32 mouse cellular contexts compared by ENCODE assay signal in the genomic region with DNA sequence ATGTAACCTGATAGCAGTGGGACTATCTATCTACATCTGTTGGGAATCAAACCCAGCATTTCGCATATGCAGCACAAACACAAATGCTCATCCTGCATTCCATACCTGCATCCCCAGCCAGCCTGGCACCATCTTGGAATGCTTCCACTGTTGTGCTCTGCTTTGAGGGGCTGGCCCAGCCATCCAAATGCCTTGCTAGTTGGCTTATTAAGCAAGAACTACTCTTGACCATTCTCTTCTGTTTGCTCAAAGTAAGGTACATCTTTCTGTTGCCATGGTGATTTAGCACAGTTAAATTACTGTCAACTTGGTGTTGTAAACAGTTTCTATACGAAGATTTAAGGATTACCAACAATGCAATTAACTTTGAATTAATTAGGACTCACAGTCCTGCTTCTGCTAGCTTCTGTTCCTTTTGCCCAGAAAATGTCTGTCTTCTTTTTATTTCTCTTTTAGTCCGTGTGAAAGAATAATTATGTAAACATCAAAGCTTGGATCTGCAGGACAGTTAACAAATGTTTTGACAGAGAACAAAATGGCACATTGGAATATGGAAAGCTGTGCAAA.
A peak's percentile ranks its signal among the peaks of the same experiment; 100 is the strongest.
DNase-seq lines count a peak whose midpoint lies in the region; ATAC-seq and TF ChIP-seq lines count a peak whose summit lies in the region.
"Had no signal": no experiment of that assay in that cellular context is flagged by ENCODE, and none has a peak within 500 bp of the region (broad histone marks: within the 10 kb centered on the region; RNA-seq: fewer than 3 reads in every experiment).

No protein-coding gene starts in this region.

- DNase-seq in frontal cortex, postnatal 10 days (ENCODE audit: low spot score in 2 of 2): no peak
- DNase-seq in left cerebral cortex, postnatal 25 days (ENCODE audit: low spot score in 2 of 2): peak; percentile 3 to 8
- no peak for DNase-seq in left cerebral cortex, postnatal 4 days
- peak; percentile 86 for DNase-seq in brain, embryonic 14.5 days (ENCODE audit: low read depth)
- DNase-seq in lung, adult 18-20 months: no peak
- no peak for DNase-seq in c-Kit-positive CD71-positive TER-119-positive erythroid progenitor cells, embryonic 14.5 days (ENCODE audit: low spot score)
- DNase-seq: adrenal gland, postnatal 10 days; cerebellum, adult 2 months; cerebellum, postnatal 14 days; gastrocnemius, adult 2 months; gastrocnemius, postnatal 36 days; heart, adult 2 months; heart, postnatal 4 days; kidney, adult 11 months; kidney, postnatal 25 days; liver, postnatal 0 days; lung, postnatal 4 days; spleen, adult 18-20 months; thymus, adult 2 months; thymus, postnatal 36 days had no signal

- no peaks in the 10 kb centered on the region for H3K36me3 ChIP-seq in forebrain, embryonic 16.5 days (ENCODE audit: control insufficient read depth, insufficient read depth)
- H3K36me3 ChIP-seq: heart, embryonic 12.5 days; kidney, embryonic 15.5 days; liver, embryonic 12.5 days; midbrain, embryonic 15.5 days; neural tube, embryonic 15.5 days had no signal

- no peaks in the 10 kb centered on the region for H3K9me3 ChIP-seq in forebrain, embryonic 16.5 days (ENCODE audit: control insufficient read depth, low read length)
- H3K9me3 ChIP-seq: heart, embryonic 12.5 days; kidney, embryonic 15.5 days; liver, embryonic 12.5 days; midbrain, embryonic 15.5 days; neural tube, embryonic 15.5 days had no signal

- 23% methylated on average over 3 of the region's 3 CpGs for WGBS in forebrain, embryonic 16.5 days

- peaks cover 4% of the 10 kb centered on the region; the same call in 1 of the 2 replicates for H3K27me3 ChIP-seq in forebrain, embryonic 16.5 days (replicated peaks; ENCODE audit: control insufficient read depth, insufficient read depth, low read length)
- H3K27me3 ChIP-seq: heart, embryonic 12.5 days; kidney, embryonic 15.5 days; liver, embryonic 12.5 days; midbrain, embryonic 15.5 days; neural tube, embryonic 15.5 days; Patski had no signal

- peaks cover 3% of the 10 kb centered on the region; the same call in 1 of the 2 replicates for H3K4me1 ChIP-seq in forebrain, embryonic 16.5 days (replicated peaks; ENCODE audit: control insufficient read depth, insufficient read depth, low read length)
- H3K4me1 ChIP-seq: heart, embryonic 12.5 days; kidney, embryonic 15.5 days; liver, embryonic 12.5 days; midbrain, embryonic 15.5 days; neural tube, embryonic 15.5 days had no signal

- TF ChIP-seq POLR2A in brain, embryonic 14.5 days (IDR thresholded peaks at IDR 0.05; ENCODE audit: borderline replicate concordance, extremely low read depth, insufficient read depth, insufficient read length, poor library complexity, severe bottlenecking): no peak

- H3K4me3 ChIP-seq in forebrain, embryonic 16.5 days (replicated peaks; ENCODE audit: low read length): no peak overlapping the region
- H3K4me3 ChIP-seq: erythroblast, embryonic 14.5 days; gastrocnemius, adult 2 months; heart, adult 2 months; heart, embryonic 12.5 days; kidney, embryonic 15.5 days; liver, embryonic 12.5 days; midbrain, embryonic 15.5 days; neural tube, embryonic 15.5 days had no signal

- H3K9ac ChIP-seq in forebrain, embryonic 16.5 days (replicated peaks; ENCODE audit: low read depth, low read length): no peak overlapping the region
- H3K9ac ChIP-seq: heart, embryonic 12.5 days; hindbrain, embryonic 14.5 days; kidney, embryonic 15.5 days; liver, embryonic 12.5 days; liver, postnatal 0 days; midbrain, embryonic 15.5 days; neural tube, embryonic 15.5 days had no signal

- no peak overlapping the region for H3K4me2 ChIP-seq in forebrain, embryonic 16.5 days (ENCODE audit: low read length)
- H3K4me2 ChIP-seq: heart, embryonic 12.5 days; hindbrain, embryonic 14.5 days; kidney, embryonic 15.5 days; liver, embryonic 12.5 days; midbrain, embryonic 15.5 days; neural tube, embryonic 15.5 days had no signal

- H3K27ac ChIP-seq in forebrain, embryonic 16.5 days (ENCODE audit: low read length): 0 out of 2 replicates have a peak overlapping the region, but pooled peaks have one; percentile 33
- H3K27ac ChIP-seq: gastrocnemius, adult 2 months; heart, adult 2 months; hindbrain, embryonic 14.5 days; kidney, embryonic 15.5 days; liver, embryonic 12.5 days; midbrain, embryonic 15.5 days; neural tube, embryonic 15.5 days had no signal

- TF ChIP-seq CTCF in brain, embryonic 14.5 days (IDR thresholded peaks at IDR 0.05; ENCODE audit: borderline replicate concordance, extremely low read depth, insufficient read depth, insufficient read length): no peak

- ATAC-seq in frontal cortex, adult (ENCODE audit: low TSS enrichment): peak; percentile 38; the same call in 1 of the 2 replicates
- ATAC-seq in forebrain, embryonic 16.5 days: peak; percentile 95
- ATAC-seq: inflammation-experienced regulatory T-cells, adult 6 months; liver, embryonic 12.5 days; liver, postnatal 0 days; lung, postnatal 0 days; midbrain, embryonic 15.5 days; Patski had no signal

- intact Hi-C loops in left cerebral cortex, postnatal 25 days (cut with DNase I): no loop called here
- intact Hi-C loops in left cerebral cortex, postnatal 4 days (cut with DNase I): no loop called here

Comparison
In these comparisons a context has a peak if more than half of its experiments do, and no peak if none do; other contexts are left out.
1. DNase-seq: peak in left cerebral cortex, postnatal 25 days (2 of 2) and brain, embryonic 14.5 days (single experiment); none in frontal cortex, postnatal 10 days (0 of 2), left cerebral cortex, postnatal 4 days (single experiment), lung, adult 18-20 months (0 of 2) and c-Kit-positive CD71-positive TER-119-positive erythroid progenitor cells, embryonic 14.5 days (single experiment).